Mouse (Mus musculus): ENCODE data around the gene C2cd2l. TPM values are rescaled to one million over a fixed set of nuclear protein-coding genes. Genes with fewer than 3 reads are reported as not detected.

C2cd2l gene
- total and polyA plus RNA-seq, 3 experiments, result 4.7 to 10.9 TPM; not detected in 1

DNA sequence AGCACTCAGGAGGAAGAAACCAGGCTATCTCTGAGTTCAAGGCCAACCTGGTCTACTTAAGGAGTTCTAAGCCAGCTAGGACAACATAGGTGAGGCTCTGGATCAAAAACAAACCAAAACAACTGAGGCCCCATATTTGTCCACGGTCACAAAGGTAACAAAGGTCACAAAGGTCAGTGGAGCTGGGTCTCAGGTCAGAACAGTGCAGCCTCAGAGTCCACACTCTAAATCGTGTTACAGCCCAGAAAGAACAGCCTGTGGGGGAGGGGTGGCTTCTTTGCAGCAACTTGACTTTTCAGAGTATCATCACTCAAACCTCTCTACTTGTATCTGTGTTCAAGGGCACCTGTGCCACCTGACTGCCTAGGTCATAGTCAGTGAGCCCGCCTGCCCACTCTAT lies 10.3 kb downstream of the C2cd2l start:
- Histone ChIP-seq H3K9ac (ENCODE audit: control insufficient read depth, low read depth, low read length, poor library complexity, severe bottlenecking) (no peak overlapping the region), H3K4me3 (ENCODE audit: control insufficient read depth in 1 of 2, insufficient read depth in 1 of 2, low read depth in 2 of 2, low read length in 2 of 2) (no peak overlapping the region), H3K4me1 (ENCODE audit: control insufficient read depth in 1 of 2, insufficient read depth in 2 of 2, low read length in 2 of 2) (peaks cover 0 to 5% of the 10 kb centered on the region in 2 experiments; a peak in 2 of 4 replicates), H3K27ac (ENCODE audit: control insufficient read depth, low read depth, low read length) (no peak overlapping the region), H3K36me3 (ENCODE audit: control insufficient read depth in 1 of 2, insufficient read depth in 2 of 2, low read length in 2 of 2) (no peaks in the 10 kb centered on the region), H3K9me3 (replicated peaks; ENCODE audit: insufficient read depth, low read length) (no peaks in the 10 kb centered on the region), H3K27me3 (ENCODE audit: control insufficient read depth in 1 of 2, insufficient read depth in 2 of 2, low read length in 2 of 2) (no peaks in the 10 kb centered on the region), H3K79me2 (ENCODE audit: control insufficient read depth, insufficient read depth, low read length, poor library complexity) (peaks cover 6% of the 10 kb centered on the region)
- no peak for DNase-seq (ENCODE audit: low read depth, low spot score)
- TF ChIP-seq USF2 (IDR thresholded peaks at IDR 0.05; ENCODE audit: borderline replicate concordance in 1 of 2, insufficient read depth in 1 of 2, low read depth in 1 of 2, low read length in 2 of 2) (no peak), TCF12 (IDR thresholded peaks at IDR 0.05; ENCODE audit: low read depth, low read length) (no peak), MAZ (IDR thresholded peaks at IDR 0.05; ENCODE audit: low read depth, low read length) (no peak), ZC3H11A (IDR thresholded peaks at IDR 0.05; ENCODE audit: low read depth, low read length) (no peak), BHLHE40 (IDR thresholded peaks at IDR 0.05; ENCODE audit: borderline replicate concordance, low read depth, low read length) (no peak), ZMIZ1 (IDR thresholded peaks at IDR 0.05; ENCODE audit: low read depth, low read length) (no peak)

DNA sequence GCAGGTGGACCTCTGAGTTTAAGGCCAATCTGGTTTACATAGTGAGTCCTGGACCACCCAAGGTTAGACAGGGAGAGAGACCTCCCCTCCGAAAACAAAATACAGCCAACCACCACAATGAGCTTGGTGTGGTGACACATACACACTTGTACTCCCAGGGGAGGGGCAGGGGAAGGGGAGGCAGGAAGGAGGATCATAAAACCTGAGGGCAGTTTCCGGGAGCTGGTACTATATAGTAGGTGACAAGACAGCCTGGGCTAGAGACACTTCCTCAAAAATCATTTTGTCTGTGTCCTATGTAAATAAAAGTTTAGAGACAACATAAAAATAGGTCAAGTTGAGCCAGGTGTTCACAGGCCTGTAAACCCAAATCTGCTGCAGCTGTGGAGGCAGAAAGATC lies 12.8 kb downstream of the C2cd2l start:
- no peak for DNase-seq (ENCODE audit: low read depth, low spot score)
- TF ChIP-seq BHLHE40 (IDR thresholded peaks at IDR 0.05; ENCODE audit: borderline replicate concordance, low read depth, low read length) (no peak), MAZ (IDR thresholded peaks at IDR 0.05; ENCODE audit: low read depth, low read length) (no peak), EP300 (IDR thresholded peaks at IDR 0.05; ENCODE audit: low read depth in 1 of 2, low read length in 2 of 2) (no peak), JUND (IDR thresholded peaks at IDR 0.05; ENCODE audit: low read depth, low read length) (no peak), KAT2A (conservative IDR thresholded peaks at IDR 0.05; ENCODE audit: low read depth, low read length) (no peak), POLR2AphosphoS2 (IDR thresholded peaks at IDR 0.05; ENCODE audit: low read length) (no peak), POLR2AphosphoS5 (IDR thresholded peaks at IDR 0.05; ENCODE audit: borderline replicate concordance, low read depth, low read length) (no peak)
- Histone ChIP-seq H3K79me2 (ENCODE audit: control insufficient read depth, insufficient read depth, low read length, poor library complexity) (peaks cover 14% of the 10 kb centered on the region), H3K27me3 (ENCODE audit: control insufficient read depth in 1 of 2, insufficient read depth in 2 of 2, low read length in 2 of 2) (no peaks in the 10 kb centered on the region), H3K27ac (ENCODE audit: control insufficient read depth, low read depth, low read length) (no peak overlapping the region), H3K9ac (ENCODE audit: control insufficient read depth, low read depth, low read length, poor library complexity, severe bottlenecking) (no peak overlapping the region), H3K4me1 (ENCODE audit: control insufficient read depth in 1 of 2, insufficient read depth in 2 of 2, low read length in 2 of 2) (peaks cover 0 to 8% of the 10 kb centered on the region in 2 experiments; a peak in 2 of 4 replicates), H3K36me3 (ENCODE audit: control insufficient read depth in 1 of 2, insufficient read depth in 2 of 2, low read length in 2 of 2) (peaks cover 0 to 9% of the 10 kb centered on the region in 2 experiments; a peak in 3 of 4 replicates), H3K9me3 (replicated peaks; ENCODE audit: insufficient read depth, low read length) (no peaks in the 10 kb centered on the region), H3K4me3 (ENCODE audit: control insufficient read depth in 1 of 2, insufficient read depth in 1 of 2, low read depth in 2 of 2, low read length in 2 of 2) (no peak overlapping the region)

DNA sequence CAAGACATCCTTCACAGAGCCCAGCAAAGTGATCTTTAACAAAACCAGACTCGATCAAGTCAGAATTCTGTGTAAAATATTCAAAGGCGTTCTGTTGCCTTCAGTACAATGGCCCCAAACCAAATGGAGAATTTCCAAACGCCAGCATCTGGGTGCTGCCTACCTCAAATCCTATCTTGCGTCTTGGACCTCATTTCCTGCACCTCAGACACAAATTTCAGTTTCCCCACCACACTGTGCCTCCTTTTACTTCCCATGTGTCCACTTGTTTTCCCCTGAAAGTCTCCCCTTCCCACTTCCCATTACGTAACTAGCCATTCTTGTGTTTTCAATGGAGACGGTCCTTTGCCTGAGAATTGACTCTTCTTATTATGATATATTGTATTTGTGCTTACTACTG lies 13.6 kb downstream of the C2cd2l start:
- Histone ChIP-seq H3K27ac (ENCODE audit: control insufficient read depth, low read depth, low read length) (no peak overlapping the region), H3K9ac (ENCODE audit: control insufficient read depth, low read depth, low read length, poor library complexity, severe bottlenecking) (no peak overlapping the region), H3K4me3 (ENCODE audit: control insufficient read depth in 1 of 2, insufficient read depth in 1 of 2, low read depth in 2 of 2, low read length in 2 of 2) (no peak overlapping the region), H3K9me3 (replicated peaks; ENCODE audit: insufficient read depth, low read length) (no peaks in the 10 kb centered on the region), H3K79me2 (ENCODE audit: control insufficient read depth, insufficient read depth, low read length, poor library complexity) (peaks cover 14% of the 10 kb centered on the region), H3K36me3 (ENCODE audit: control insufficient read depth in 1 of 2, insufficient read depth in 2 of 2, low read length in 2 of 2) (peaks cover 0 to 9% of the 10 kb centered on the region in 2 experiments), H3K4me1 (ENCODE audit: control insufficient read depth in 1 of 2, insufficient read depth in 2 of 2, low read length in 2 of 2) (peaks cover 0 to 8% of the 10 kb centered on the region in 2 experiments; a peak in 2 of 4 replicates), H3K27me3 (ENCODE audit: control insufficient read depth in 1 of 2, insufficient read depth in 2 of 2, low read length in 2 of 2) (no peaks in the 10 kb centered on the region)
- no peak for TF ChIP-seq USF1 (IDR thresholded peaks at IDR 0.05; ENCODE audit: low read depth, low read length)
- no peak for TF ChIP-seq SMC3 (IDR thresholded peaks at IDR 0.05; ENCODE audit: low read depth, low read length)
- TF ChIP-seq RCOR1 (IDR thresholded peaks at IDR 0.05; ENCODE audit: low read depth, low read length), result no peak
- TF ChIP-seq RAD21 (IDR thresholded peaks at IDR 0.05; ENCODE audit: low read depth, low read length), result no peak
- no peak for TF ChIP-seq KAT2A (conservative IDR thresholded peaks at IDR 0.05; ENCODE audit: low read depth, low read length)
- TF ChIP-seq CHD1 (IDR thresholded peaks at IDR 0.05; ENCODE audit: low read depth, low read length), result no peak
- no peak for TF ChIP-seq POLR2AphosphoS2 (IDR thresholded peaks at IDR 0.05; ENCODE audit: low read length)
- no peak for TF ChIP-seq EP300 (IDR thresholded peaks at IDR 0.05; ENCODE audit: low read depth in 1 of 2, low read length in 2 of 2)
- TF ChIP-seq GABPA (IDR thresholded peaks at IDR 0.05; ENCODE audit: low read depth, low read length), result no peak
- no peak for TF ChIP-seq TAL1 (IDR thresholded peaks at IDR 0.05; ENCODE audit: low read length)
- TF ChIP-seq BHLHE40 (IDR thresholded peaks at IDR 0.05; ENCODE audit: borderline replicate concordance, low read depth, low read length), result no peak
- TF ChIP-seq MYC (IDR thresholded peaks at IDR 0.05; ENCODE audit: low read depth, low read length), result no peak
- TF ChIP-seq ZMIZ1 (IDR thresholded peaks at IDR 0.05; ENCODE audit: low read depth, low read length), result no peak
- no peak for TF ChIP-seq ZKSCAN1 (IDR thresholded peaks at IDR 0.05; ENCODE audit: low read depth, low read length)
- no peak for TF ChIP-seq UBTF (IDR thresholded peaks at IDR 0.05; ENCODE audit: borderline replicate concordance, insufficient read depth, low read depth, low read length)
- no peak for DNase-seq (ENCODE audit: low read depth, low spot score)

Data from MEL (cell line).